Mouse (Mus musculus) regulatory T cell (primary cell): Measurements from ENCODE around the gene Macrod1.

ENCODE experiments used
- in situ Hi-C: fragments of 300-600 bp; cut with MboI, MseI; formaldehyde crosslinking; loops from one replicate; pipeline ENCODE4 v1.15.1; 2025; ENCODE audit warnings: high pct_unique_total_duplicates

Macrod1 gene

GRCm38 (mm10) chr19:7164820-7165323 is 108.3 kb downstream of the Macrod1 start:
- in situ Hi-C loops: loop anchor here (25.0 kb wide), 1 partner anchor 528 kb away; no protein-coding TSS in a partner anchor

- in situ Hi-C loops: loop anchor here (25.0 kb wide), 1 partner anchor 528 kb away; no protein-coding TSS in a partner anchor
Measured at GRCm38 (mm10) chr19:7165509-7166199, 109.0 kb downstream of the Macrod1 start.

- in situ Hi-C loops: loop anchor here (25.0 kb wide), 1 partner anchor 529 kb away; no protein-coding TSS in a partner anchor
Measured at GRCm38 (mm10) chr19:7166200-7166711, 109.6 kb downstream of the Macrod1 start.

- in situ Hi-C loops: loop anchor here (25.0 kb wide), 1 partner anchor 529 kb away; no protein-coding TSS in a partner anchor
Measured at GRCm38 (mm10) chr19:7166767-7167166, 110.2 kb downstream of the Macrod1 start.

DNA sequence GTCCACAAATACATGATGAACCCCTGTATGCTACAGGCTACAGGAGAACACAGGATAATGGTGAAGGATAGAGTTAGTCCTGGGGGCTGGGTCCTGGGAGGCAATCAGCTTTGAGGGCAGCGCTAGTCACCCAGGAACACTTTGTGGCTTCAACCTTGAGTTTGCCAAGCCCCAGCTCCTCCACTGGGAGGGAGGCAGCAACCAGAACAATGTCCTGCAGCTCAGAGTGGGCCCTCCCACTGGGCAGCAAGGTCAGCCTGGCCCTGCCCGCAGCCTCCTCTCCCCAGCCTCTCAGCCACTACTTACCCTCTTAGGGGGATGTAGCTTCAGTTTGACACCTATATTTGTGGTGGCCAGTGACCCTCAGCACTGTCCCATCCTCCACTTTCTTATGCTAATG is 111.8 kb downstream of the Macrod1 start:
- in situ Hi-C loops: loop anchor here (25.0 kb wide), 1 partner anchor 531 kb away; no protein-coding TSS in a partner anchor

GRCm38 (mm10) chr19:7170916-7171315 is 114.3 kb downstream of the Macrod1 start:
- in situ Hi-C loops: loop anchor here (25.0 kb wide), 1 partner anchor 534 kb away; no protein-coding TSS in a partner anchor

- in situ Hi-C loops: loop anchor here (25.0 kb wide), 1 partner anchor 534 kb away; no protein-coding TSS in a partner anchor
Measured at GRCm38 (mm10) chr19:7171447-7171846, 114.8 kb downstream of the Macrod1 start.

DNA sequence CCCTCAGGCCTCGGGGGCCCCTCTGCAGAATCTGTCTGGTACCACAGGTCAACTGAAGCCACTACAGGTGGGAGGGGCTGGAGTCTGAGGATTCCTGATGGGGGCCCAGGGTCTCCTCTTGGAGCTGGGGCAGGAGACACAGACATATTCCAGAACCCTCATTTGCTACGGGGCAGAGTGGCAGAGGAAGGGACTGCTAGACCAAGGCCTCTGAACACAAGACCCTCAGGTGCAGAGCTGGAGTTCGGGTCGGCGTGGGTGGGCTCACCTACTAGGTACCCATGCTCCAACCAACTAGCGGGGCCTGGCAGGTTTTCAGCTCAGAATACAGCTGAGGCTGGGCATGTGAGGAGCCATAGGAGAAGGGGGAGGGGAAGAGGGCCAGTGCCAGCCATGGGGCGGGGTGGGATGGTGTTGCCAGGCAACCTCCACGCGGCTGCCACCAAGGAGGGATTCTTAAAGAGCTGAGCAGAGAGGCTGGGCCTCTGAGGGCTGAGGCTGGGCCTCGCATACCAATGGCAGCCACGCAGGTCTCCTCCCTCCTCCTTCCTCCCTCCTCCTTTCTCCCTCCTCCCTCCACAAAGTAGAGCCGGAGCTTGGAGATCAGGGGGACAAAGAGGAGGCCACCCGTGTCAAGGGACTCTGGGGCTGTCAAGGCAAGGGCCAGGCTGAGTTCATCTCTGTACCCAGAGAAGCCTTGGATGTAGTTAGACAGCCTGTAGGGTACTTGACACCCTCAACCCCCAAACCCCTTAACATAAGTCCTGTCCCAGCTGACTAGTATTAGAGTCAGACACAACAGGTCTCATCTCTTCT is 115.6 kb downstream of the Macrod1 start:
- in situ Hi-C loops: loop anchor here (25.0 kb wide), 1 partner anchor 535 kb away; no protein-coding TSS in a partner anchor

DNA sequence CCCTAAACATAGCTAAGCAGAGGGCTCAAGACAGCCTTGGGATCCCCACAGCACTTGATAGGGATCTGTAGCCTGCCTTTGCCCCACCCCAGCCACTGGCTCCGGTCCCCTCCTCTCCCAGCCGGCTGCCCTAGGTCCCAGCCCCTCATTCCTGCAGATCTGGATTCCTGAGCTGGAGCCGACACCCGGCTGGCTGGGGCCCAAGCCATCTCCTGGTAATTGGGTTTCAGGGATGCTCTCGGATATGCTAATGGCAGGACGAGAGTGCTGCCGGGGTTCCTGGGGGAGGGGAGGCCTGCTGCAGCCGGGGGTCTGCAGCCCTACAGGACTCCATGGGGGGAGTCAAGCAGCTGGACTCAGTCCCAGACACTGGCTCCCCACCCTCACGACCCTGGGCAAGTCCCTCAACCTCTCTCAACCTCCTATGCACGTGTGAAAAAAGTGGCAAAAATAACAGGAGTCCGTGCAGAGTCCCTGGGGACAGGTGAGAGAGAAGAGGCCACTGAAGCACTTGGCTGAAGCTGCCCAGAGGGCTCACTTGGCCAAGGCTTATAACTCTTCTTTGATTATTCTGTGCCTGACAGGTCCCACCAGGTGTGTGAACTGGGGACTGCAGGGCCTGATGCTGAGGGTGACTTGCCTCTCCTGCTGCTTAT is 119.6 kb downstream of the Macrod1 start:
- in situ Hi-C loops: no loop called here

DNA sequence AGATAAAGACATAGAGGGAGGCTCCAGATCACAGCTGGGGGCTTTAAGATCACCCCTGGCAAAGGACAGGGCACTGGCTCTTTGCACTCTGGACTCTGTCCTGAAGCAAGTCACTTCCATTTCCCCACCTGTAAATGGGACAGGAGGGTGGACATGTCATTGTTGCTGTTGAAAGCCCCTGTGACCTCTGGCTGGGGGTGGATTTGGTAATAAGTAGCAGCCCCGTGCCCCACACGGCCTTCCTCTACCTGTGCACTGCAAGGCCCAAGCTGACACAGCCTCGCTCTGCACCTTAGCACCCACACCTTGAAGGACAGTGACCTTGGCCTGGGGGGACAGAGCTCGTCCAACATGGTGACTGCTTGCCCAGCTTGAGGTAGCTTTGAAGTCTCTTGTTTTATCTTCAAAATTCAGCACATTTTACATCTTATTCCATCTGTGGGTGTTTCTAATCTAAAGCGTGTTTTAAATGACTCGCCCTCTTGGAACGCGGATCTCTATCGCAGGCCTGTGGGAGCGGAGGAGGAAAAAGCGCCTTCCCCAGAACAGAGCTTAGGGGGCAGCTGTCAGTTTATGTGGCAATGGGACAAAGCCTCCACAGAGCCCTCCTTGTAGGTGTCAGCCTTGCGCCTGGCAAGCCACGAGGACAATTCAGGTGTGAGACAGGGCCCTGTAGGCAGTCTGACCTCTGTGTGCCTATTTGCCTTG is 121.3 kb downstream of the Macrod1 start:
- in situ Hi-C loops: no loop called here

DNA sequence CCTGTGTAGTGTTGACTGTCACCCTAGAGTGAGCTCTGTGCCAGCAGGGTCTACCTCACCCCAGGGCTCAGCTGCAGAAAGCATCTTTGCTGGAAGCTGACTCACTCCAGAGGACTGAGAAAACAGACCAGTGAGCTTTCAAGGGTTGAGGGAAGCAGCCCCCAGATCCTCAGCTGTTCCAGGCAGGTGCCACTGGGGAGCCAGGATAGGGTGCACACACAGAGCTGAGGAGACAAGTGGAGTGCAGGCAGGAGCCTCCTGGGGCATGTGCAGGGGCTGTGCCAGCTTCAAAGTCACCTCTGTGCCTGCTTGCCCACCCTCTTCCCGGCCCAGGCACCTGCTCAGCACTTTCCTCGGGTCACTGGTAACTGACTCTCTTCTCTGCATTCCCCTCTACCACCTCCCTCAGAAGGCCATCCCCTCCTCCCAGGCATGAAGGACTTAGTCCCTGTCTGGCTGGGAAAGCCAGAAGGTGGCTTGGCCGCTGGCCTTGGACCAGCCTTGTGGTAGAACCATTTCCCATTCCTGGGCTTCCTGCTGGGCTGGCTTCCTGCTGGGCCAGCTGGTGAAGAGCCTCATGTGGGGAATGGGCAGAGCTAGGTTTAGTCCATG is 122.3 kb downstream of the Macrod1 start:
- in situ Hi-C loops: no loop called here

DNA sequence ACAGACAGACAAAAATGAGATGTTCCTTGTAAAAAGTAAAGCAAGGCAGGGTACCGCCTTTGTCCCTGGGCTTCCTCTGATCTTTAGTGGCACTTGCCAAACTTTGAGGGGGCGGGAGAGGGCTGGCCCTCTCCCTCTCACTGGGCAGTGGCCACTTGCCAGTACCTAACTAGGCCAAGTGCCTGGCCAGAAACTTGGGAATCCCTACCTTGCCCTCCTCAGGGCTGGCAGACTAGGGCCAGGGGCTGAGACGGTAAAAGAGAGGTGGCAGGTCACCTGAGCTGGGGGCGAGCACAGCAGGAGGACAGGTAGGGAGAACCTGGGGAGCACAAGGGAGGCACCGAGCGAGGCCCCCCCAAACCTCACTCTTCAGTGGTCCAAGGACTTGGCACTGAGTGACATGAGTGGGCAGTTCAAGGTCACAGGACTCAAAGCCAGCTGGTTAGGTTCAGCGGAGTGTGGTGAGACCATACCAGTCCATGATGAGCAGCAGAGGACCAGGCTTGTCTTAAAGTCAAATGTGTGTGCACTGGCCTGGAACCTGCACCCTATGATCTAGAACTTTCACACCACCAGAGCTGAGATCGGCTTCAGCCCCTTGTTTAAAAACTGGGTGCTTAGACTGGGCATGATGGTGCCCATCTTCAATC is 124.3 kb downstream of the Macrod1 start:
- in situ Hi-C loops: no loop called here

- in situ Hi-C loops: no loop called here
Measured at GRCm38 (mm10) chr19:7181496-7181895, 124.9 kb downstream of the Macrod1 start.

DNA sequence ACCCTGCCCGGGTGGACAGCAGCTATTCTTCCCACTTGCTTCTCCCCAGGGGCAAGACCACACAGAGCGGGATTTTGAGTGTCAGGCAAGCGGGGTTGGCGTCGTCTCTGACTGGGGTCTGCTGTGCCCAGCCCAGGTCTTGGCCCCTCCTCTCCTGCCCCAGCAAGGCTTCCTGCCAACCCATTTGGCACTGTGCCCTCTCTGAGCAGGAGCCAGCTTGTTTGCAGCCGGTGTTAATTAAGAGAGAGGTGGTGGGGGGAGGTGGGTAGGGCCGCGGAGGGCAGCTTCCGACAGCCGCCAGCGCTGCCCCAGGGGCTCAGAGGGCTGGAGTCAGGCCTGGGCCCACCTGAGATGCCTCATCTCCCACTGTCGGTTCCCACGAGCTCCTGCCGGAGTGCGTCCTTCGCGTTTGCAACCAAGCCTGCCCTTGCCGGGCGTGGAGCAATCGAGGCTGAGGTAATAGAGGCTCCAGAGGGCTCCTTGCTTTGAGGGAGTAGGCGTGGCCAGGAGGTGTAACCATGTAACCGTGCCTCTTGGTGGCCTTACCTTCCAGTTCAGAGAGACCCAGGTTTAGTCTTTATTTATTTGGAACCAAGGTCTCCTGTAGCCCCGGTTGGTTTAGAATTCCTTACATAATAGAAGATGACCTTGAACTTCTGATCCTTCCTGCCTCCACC is 125.8 kb downstream of the Macrod1 start:
- in situ Hi-C loops: no loop called here

DNA sequence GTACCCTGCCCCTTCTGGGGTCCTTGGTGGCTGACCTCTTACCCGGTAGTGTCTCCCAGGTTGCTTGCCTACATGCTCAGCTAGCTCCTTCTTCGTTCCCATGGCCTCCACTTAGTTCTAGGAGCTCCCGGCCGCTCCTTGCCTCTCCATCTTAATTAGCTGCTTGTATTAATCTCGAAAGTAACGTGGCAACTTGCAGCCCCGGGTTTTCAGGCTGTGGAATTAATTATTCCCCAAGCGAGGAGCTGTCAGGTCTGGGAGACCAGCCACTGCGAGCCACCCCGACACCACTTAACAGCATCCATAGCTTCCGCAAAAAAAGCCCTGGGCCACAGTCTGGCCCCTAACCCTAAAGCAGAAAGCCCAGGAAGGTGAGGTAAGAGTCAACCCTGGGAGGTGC is 126.8 kb downstream of the Macrod1 start:
- in situ Hi-C loops: no loop called here

- in situ Hi-C loops: no loop called here
Measured at GRCm38 (mm10) chr19:7185059-7185458, 128.4 kb downstream of the Macrod1 start.

DNA sequence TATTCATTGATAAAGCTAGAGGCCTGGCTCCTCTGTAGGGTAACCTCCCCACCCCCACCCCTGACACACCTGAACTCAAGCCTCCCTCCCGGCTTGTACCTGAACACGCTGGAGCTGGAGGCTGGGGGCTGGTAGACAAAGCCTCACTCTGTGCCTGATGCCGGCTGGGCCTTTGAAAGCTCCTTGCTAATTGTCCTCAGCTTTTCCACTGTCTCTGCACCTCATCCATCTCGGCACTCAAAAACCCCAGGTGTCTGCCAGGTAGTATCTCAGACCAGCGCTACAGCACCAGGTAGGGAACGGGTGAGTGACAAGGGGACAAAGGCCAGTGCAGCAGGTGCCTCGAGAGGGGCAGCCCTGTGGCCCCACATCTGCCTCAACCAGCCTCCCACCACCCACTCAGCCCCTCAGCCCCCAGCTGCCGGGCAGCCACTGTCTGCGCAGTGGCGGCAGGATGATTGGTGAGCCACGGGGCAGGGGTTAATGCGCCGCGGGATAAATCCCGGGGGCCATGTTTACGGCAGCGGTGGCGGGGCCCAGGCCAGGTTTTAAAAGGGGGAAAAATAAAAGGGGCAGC is 129.2 kb downstream of the Macrod1 start:
- in situ Hi-C loops: no loop called here

- in situ Hi-C loops: no loop called here
Measured at GRCm38 (mm10) chr19:7187157-7187556, 130.5 kb downstream of the Macrod1 start.

DNA sequence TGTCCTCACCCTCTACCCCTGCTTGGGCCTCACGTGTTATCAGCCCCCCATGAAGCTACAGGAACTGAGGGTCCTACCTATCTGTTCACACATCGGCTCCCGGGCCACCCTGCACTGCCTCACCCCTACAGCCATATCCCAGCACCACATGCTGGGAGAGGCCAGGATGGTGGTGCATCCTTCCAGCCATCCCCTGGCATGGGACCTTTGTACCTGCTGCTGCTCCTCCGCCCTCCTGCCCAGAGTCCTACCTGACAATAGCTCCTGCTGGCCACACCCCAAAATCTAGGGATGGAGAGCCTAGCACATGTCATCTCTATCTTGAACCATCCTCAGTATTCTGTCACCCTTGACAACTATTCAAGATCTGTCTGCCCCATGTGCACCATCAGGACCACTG is 132.4 kb downstream of the Macrod1 start:
- in situ Hi-C loops: no loop called here
